Mouse (Mus musculus) ES-Bruce4 (cell line): ENCODE results near the gene Ces3a.

Source experiments
- CTCF ChIP-seq: IDR thresholded peaks from one replicate; pipeline ENCODE4 v1.8.1; 2011; ENCODE audit warnings: low read depth, low read length
- EP300 ChIP-seq: IDR thresholded peaks from 2 replicates; pipeline ENCODE4 v1.6.1; 2011; ENCODE audit warnings: low read depth, low read length; ENCODE audit not compliant: insufficient read depth
- POLR2A ChIP-seq: IDR thresholded peaks from one replicate; pipeline ENCODE4 v1.8.1; 2011; ENCODE audit warnings: low read length; ENCODE audit not compliant: insufficient read depth

DNA sequence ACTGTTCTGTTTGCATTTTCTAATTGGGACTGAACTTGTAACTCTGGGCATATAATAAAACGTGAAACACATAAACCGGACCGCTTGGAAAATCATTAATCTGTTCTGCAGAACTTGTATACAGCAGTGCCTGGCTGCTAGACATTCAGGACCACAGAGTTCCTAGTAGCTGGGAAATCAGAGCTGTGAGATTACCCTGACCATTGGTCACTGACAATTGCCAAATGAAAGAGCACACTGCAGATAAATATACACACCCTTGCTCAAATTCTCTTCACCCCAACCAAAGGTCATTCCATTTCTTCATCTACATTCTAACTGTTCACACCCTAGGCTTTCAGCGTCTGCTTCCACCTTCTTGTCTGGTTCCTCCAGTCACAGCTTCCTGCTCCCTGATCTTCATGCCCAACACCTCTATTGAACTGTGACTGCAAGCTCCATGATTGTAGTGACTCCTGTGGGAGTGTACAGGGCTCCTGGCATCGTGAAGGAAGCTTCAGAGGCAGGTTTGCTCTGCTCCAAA is 32.5 kb downstream of the Ces3a start:
- no peak for TF ChIP-seq EP300
- no peak for TF ChIP-seq CTCF
- TF ChIP-seq POLR2A = no peak
